Mouse (Mus musculus) v-Abl transformed pro-B cells (cell line): Measurements from ENCODE around the gene AU021092.

Experiments used
- in situ Hi-C, 2 experiments: fragments of 400-800 bp; cut with MboI; formaldehyde crosslinking; loops; one replicate each; pipeline ENCODE4 v1.15.1; 2025; ENCODE audit not compliant: unreplicated experiment in 2 of 2

Gene AU021092

DNA sequence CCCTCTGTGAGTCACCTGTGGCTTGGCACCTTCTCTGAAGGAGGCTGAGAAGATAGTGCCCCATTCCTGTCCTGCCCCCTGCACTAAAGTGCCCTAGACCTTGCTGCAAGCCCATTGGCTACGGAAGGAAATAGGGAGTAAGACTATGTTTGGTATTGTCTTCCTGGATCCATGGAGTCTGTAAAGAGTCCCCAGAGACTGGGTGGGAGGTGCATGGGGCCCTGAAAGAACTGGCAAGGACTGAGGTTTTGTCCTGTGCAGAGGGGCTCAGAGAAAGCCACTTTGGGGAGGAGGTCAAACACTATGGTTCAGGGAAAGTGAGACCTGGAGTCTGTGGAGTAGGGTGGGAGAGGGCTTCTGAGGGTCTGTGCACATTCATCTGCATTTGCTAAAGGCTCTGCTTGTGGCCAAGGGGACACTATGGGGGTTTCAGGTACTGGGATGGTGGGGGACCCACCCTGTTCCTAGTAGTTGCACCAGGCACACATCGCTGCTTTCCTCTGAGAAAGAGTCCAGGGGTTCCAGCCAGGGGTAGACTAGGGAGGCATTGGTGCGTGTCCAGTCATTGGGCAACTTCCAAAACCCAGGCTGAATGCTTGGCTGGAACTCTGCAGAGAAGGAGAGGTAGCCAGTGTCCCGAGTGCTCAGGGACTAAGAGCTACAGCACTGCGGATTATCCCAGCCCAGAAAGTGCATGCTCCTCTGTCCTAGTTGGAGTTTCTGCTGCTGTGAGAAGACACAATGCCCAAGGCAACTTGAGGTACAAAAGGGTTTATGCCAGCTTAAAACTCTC is 4.6 kb downstream of the AU021092 start:
- in situ Hi-C loops = no loop called here

DNA sequence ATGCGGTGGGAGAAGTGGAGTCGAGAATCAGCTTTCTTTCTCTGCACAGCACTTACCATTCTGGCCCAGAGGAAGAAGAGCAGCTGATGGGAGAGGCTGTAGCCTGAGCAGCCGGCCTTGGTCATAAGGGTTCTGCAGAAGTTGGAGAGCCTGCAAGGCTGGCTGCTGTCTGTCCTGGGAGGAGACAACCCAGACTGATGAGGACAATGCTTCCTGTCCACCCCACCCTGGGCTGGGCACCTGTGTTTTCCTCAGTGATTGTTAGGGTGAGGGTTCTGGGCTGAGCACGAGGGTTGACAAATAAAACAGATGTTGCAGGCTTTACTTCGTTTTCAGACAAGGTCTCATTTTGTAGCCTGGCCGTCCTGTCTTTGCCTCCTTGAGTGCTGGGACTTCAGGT is 5.4 kb downstream of the AU021092 start:
- in situ Hi-C loops = no loop called here

DNA sequence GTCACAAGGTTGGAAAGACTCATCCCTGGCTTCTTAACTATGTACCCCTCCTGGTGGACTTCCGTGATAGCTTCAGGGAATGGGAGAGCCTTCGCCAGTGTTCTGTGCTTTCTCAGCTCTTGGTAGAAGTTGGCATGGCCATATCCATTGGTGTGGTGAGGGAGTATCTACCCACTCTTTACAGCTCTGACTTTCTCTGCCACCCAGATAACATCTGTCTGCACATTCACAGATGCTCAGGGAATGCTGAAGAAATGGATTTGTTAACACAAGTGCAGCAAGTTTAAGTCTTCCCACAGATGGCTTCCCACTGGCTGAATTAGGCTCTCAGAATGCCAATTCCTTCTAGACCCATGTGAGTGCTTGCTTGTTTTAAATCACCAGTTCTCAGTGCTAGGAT is 8.0 kb downstream of the AU021092 start:
- in situ Hi-C loops = no loop called here

DNA sequence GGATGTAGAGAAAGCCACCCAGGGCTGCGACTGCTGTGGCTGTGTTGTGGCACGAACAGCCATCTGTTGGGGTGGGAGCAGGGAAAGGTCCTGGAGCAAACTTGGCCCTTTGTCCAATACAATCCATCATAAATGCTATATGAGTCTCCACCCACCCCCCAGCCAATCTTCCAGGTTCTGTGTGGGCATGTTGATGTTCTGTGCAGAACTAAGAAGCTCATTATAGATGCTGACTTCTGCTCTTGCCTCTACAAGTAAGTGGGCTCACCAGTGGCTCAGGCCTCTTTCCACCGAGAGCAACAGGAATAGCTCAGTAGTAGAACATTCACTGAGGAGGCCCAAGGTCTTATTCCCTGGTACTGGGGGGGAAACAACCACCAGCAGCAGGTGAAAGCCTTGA is 9.9 kb downstream of the AU021092 start:
- in situ Hi-C loops = no loop called here

DNA sequence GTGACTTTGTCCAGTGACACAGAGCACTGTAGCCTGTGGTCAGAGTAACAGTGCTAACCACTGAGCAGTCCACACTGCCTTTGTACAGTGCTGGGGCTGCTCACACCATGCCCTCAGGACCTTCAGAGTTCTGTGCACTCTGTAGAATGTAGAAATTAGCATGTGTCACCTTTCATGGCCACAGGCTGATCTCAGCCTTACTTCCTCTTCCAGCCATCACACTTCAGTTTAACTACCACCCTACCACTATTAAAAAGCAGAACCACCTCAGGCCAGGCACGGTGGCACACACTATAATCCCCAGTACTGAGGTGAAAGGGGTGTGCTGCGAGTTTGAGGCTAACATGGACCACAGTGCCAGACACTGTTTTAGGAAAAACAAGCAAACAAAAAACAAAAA is 11.7 kb downstream of the AU021092 start:
- in situ Hi-C loops = no loop called here

DNA sequence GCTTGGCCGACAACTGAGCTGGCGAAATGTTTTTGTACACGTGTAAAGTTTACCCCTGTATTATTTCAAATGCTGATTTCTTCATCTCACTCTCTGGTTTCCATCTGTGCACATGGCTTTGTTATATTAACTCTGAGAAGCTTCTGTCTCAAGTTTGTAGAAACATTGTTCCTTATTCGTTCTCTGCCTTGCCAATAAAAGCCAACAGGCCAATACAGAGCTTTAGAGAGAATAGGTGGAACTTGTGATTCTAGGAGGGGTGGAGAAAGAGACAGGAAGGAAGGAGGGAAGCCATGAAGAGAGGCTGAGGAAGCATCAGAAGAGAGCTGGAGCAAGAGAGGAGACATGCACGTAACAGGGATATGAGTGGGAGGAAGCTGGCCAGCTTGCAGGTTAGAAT is 16.0 kb downstream of the AU021092 start:
- in situ Hi-C loops = loop anchor here in 1 of 2 experiments (5.0 to 10.0 kb wide), 2 partner anchors 36 to 1269 kb away; no protein-coding TSS in a partner anchor

DNA sequence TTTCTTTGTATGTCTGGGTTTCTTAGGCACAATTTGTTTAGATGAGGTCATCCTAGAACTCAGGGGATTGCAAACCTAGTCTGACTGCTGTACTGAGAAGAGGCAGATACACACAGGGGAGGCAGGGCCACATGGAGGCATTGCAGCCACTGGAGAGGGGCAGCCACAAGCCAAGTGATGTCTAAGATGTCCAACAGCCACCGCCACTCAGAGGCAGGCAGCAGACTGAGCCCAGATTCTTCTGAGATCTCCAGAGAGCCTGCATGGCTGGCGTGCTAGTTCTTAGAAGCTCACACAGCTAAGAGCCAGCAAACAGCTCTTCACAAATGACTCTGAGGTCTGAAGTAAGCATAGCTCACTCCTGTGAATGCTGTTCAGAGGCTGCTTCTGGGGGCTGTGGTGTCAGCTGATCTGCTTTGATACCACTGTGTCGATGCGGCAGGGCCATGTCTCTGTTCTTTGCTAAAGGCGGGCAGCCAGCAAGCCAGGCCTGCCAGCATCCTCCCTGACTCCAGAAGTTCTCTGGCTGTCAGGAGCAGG is 16.6 kb downstream of the AU021092 start:
- in situ Hi-C loops = loop anchor here in 1 of 2 experiments (5.0 to 10.0 kb wide), 2 partner anchors 37 to 1269 kb away; no protein-coding TSS in a partner anchor

DNA sequence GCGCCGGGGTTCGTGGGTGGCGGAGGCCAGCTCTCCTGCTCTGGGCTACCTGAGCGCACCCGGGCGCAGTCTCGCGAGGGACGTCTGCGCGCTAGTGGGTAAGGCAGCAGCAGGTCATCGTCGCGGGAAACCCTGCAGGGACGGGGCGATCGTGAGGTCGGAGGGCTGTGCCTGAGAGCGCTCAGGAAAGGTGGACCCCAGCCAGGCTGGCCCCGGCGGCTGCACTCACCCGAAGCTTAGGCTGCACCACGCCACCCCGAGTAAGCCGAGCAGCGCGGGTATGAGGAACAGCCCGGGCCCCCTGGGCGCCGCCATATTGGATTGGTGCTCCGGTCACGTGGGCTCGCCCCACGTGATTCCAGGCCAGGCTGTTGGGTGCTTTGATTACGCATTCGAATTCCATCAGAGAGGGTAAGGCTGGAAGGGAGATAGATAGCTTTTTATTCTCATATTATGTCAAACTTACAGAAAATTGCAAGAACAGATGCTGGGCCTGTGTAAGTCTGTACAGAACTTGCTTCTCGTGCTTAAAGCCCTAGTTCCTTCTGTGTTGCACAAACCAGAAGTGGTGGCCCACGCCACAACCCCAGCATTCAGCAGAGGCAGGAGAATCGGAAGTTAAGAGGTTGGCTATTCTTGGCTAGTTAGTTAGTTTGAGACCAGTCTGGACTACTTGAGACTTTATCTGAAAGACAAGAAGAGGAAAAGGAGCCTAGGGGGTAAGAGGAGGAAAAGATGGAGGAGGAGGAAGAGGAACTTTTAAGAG is 18.2 kb downstream of the AU021092 start, which contains the start of gene Nagpa:
Gene Nagpa (minus strand): TSS at position 345 of the 766 bp plus-strand sequence.
- in situ Hi-C loops = loop anchor here (5.0 to 10.0 kb wide), 2 partner anchors 38 to 1271 kb away; no protein-coding TSS in a partner anchor

DNA sequence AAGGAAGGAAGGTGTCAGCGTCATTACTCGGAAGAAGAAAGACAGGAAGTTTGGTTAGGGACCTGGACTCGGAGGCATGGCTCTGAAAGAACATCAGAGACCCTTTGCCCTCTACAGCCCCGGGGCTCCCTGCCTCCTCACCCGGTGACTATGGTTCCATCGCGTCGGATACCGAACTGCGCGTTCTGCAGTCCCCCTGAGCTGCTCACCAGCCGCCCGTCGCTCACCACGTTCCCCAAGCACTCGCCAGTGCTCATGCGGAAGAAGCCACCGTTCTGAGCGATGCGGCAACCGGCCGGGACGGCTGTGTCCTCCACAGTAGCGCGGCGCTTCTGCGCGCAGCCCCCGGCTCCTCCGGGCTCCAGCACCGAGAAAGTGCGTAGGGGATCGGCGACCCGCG is 18.9 kb downstream of the AU021092 start:
- in situ Hi-C loops = loop anchor here (5.0 to 10.0 kb wide), 2 partner anchors 39 to 1272 kb away; no protein-coding TSS in a partner anchor

DNA sequence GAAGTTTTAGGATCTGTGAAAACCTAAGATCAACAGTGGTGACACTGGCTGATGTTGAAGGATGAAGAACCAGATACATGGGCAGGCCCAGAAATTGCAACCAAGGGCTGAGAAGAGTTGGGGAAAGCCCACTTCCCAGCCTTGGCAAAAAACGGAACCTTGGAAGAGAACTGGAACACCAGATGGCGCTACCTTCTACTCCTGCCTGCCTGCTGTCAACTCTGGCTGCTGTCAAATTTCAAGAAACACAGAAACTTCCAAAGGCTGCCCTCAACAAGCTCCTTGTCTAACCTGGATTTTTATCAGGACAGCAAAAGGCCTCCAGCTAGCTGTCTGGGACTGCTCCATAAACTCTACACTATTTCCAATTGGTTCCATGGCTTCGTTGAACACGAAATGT is 19.4 kb downstream of the AU021092 start:
- in situ Hi-C loops = loop anchor here (5.0 to 10.0 kb wide), 2 partner anchors 40 to 1272 kb away; no protein-coding TSS in a partner anchor

DNA sequence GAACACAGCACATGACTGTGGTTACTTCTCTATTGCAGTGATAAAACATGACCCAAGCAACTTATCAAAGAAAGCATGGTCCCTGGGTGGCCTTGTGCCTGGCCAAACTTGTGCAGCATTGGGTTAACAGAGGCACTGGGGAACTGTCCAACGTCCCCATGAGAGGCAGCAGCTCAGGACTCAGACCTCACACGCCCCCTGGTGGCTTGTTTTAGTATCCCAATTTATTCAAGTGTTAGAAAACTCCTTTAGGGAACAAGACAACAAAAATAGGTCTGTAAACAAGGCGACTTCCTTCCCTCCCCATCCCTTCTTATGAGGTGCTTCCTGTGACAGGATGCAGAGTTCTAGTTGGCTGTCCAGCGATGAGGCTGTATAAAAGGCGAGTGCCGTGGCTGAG is 27.0 kb downstream of the AU021092 start:
- in situ Hi-C loops = loop anchor here in 1 of 2 experiments (10.0 kb wide), 1 partner anchor 140 kb away; the partner anchor contains the start of gene Ubn1

DNA sequence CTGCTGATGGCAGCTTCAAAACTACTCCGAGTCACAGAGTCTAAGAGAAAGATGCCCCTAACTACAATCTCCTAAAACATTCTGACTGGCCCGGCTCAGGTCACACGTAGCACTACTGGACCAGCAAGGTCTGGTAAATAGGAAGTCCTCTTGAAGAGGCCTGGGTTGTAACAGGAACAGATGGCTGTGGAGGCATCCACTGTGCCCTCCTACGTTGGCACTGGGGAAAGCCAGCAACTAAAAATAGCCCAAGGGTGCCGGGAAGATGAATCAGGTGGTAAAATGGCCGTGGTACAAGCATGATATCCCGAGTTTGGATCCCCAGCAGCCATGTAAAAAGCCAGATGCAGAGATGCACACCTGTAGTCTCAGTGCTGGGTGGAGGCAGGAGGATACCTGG is 35.9 kb downstream of the AU021092 start:
- in situ Hi-C loops = no loop called here

DNA sequence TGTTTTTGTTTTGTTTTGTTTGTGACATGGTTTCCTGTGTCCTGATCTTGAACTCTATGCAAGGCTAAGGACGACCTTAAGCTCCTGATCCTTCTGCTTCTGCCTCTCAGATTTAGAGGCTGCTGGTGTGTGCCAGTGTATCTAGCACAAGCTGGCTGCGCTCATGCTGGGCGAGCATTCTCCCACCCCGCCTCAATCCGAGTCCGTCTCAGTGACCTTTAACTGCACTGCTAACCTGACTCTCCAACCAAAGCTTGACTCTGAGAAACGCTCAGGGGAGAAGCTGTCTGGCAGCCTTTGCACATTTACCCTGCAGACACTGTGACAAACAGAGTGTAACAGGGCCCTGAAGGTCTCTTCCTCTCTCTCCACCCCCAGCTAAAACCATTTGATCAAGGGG is 36.4 kb downstream of the AU021092 start:
- in situ Hi-C loops = no loop called here

DNA sequence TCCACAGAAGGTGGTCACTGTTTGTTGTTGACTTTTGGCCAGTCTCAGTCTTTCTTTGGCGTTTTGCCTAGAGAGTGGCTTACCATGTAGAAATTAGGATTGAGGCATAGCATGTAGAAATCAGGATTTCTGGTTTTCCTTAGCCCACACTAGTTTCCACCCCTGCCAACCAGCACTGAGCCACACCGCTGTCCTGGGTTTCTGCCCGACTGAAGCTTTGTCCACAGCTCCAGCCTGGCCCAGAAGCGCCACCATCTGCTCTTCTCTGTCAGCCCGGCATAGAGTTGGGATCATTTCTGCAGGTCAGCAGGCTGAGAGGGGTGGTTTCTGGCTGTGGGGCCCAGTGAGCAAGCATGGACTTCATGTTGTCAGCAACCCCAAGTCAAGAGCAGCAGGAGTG is 37.1 kb downstream of the AU021092 start:
- in situ Hi-C loops = no loop called here

DNA sequence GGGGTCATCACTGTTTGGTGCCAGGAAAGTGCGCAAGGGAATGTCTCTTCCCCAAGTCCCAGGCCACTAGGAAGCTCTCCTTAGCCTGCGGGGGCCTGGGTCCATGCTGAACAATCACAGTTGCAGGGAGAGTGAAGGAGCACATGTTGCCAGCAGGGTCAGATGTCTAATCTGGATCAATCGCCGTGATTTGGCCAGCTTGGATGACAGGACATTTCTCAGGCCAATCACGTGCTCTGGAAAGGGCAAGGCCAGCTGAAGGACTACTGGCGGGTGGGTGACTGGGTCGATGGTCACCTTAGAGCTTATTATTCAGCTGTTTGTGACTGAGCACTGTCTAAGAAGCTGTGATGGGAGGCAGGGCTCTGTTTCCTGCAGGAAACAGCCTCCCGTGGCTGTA is 38.0 kb downstream of the AU021092 start:
- in situ Hi-C loops = no loop called here

DNA sequence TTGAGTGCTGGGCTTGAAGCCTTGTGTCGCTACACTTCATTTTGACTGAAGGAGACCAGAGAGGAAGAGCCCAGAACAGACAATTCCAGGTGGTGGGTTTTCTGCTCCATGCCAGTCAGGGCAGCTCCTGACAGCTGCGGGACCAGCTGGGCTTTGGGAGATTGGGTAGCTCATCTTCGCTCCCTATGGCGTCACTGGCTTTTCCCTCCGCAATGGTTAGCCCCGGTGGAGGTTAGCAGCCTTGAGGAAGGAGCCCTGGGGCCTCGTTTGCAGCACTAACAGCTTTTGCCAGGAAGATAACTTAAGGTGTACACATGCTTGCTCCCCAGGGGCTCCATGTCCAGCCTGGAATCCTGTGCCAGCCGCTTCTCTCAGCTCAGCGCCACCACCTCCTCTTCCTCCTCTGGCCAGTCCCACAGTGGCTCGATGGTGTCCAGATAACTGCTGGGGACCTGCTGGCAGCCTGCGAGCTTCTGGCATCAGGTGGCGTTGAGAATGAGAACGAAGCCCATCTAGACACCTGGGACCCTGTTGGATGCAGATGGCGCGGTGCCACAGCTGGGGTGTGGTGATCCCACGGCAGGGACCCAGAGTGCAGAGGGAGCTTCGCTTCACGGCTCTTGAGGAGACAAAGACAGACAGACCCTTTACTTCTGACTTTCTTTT is 38.7 kb downstream of the AU021092 start:
- in situ Hi-C loops = no loop called here

DNA sequence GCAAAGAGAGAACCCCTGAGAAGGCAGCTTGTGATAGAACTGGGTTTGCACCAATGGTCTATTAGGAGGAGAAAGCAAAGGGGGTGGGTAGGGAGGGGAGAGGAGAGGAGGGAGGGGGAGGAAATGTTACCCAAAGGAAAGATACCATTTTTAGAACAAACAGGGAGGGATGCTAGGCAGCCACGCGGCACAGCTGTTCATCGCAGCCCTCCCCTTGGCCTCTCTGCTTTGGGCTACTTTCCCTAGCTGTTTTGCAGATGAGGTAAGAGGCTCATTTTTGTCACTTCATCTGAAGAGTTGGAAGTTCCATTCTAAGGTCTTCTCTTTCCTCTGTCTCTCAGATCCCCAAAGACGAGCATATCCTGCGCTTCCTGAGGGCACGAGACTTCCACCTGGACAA is 49.5 kb downstream of the AU021092 start:
- in situ Hi-C loops = no loop called here

DNA sequence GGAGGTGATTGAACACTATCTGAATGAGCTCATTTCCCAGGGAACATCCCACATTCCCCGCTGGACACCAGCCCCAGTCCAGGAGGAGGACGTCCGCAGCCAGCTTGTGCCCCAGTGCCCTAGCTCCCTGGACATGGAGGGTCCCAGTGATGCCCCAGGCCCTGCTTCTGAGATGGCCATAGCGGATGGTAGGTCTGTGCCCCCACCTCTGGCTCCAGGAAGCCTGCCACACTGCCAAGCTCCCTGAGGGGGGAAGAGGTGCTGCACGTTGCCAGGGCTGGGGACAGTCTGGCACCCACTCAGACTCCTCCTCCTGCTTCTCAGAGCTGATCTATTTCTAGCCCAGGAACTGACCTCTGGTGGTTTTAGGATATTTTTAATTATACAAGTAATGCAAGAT is 53.3 kb downstream of the AU021092 start:
- in situ Hi-C loops = no loop called here

DNA sequence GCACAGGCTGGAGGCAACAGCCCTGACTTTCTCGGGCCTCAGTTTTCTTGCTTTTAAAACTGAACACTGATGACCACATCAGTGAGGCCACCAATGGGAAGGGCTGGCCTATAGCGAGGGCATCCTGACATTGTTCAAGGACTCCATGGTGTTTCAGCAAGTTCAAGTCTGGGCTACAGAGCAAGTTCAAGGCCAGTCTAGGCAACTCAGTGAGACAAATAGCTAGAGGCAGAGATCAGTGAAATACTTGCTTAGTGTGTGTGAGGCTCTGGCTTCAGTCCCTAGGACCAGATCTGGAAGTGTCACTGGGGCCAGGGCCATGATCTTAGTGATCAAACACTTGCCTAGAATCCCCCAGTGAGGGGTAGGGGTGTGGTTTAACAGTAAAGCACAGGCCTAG is 54.1 kb downstream of the AU021092 start:
- in situ Hi-C loops = no loop called here

DNA sequence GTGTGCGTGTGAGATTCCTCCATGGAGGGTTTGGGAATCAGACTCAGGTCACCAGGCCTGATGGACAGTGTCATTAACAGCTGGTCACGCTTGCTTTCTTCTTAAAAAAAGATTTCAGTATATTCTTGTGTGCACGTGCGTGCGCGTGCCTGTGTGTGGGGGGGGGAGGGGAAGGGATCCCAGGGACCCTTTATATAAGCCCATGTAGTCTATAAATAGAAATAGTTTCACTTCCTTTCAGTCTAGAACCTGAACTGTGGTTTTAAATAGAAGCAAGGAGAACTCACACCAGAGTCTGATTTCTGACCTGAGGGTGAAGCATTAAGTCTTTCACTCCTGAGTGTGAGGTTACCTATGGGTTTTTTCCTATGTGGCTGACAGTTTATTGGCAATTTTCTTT is 57.8 kb downstream of the AU021092 start:
- in situ Hi-C loops = no loop called here
